Mouse (Mus musculus): ENCODE measurements around the gene Plekhg3.

Gene Plekhg3

GRCm38 (mm10) chr12:76530580-76531139 lies at the start of gene Plekhg3:
Gene Plekhg3 (plus strand): TSS chr12:76530891.
- in situ Hi-C loops (cut with MboI; ENCODE audit: unreplicated experiment in 2 of 2): no loop called here

DNA sequence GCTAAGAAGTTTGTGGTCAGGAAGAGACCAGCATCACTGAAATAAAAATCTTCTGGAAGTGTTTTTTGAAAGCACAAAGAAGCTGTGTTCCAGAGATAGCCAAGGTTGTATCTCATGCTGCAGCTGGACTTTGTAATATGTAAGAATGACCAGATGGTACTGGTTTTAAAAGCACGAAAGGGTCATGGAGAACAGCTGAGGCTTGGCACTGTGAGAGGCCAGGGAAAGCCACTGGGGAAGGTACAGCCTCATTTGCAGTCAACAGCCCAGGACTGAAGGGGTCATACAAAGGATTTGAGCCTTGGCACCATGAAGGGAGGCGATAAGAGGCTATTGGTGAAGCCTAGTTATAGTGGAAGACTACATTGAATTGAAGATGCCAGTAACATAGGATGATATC lies 48.2 kb upstream of the Plekhg3 start:
- in situ Hi-C loops (cut with MboI; ENCODE audit: unreplicated experiment in 2 of 2): loop anchor here (25.0 kb wide), 1 partner anchor 330 kb away; the partner anchor contains the start of gene Rab15 (in 2 of the 2)

DNA sequence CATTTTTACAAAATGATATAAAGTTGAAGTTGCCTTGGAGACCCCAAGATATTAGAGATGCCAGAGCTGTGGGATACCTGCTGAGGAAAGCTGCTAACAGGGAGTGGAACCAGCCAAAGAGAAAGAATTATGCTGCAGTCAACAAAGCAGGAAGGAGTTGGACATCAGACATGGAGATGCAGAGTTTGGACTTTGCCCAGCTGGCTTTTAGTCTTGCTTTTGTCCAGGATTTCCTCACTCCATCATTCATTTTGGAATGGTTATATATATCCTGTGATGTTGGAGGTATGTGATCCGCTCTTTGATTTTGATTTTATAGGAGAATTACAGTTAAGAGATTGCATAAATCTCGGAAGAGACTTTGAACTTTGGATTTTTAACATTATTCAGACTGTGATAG lies 47.7 kb upstream of the Plekhg3 start:
- in situ Hi-C loops (cut with MboI; ENCODE audit: unreplicated experiment in 2 of 2): loop anchor here (25.0 kb wide), 1 partner anchor 329 kb away; the partner anchor contains the start of gene Rab15 (in 2 of the 2)

DNA sequence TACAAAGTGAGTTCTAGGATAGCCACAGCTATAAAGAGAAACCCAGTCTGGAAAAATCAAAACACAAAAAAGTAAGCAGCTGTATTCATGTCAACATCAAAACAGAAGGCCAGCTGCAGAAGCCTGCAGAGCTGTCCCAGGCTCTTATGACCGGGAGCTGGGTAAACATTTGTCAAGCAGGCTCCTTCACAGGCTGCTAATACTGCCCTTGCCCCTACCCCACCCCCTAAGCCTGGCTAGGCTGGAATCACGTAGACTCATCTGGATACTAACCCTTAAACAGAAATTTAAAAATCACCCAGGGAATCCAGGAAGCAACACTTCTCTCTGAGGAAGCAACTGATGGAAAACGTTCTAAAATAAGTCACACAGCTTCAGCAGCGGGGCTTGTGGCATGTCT lies 45.8 kb upstream of the Plekhg3 start:
- in situ Hi-C loops (cut with MboI; ENCODE audit: unreplicated experiment in 2 of 2): loop anchor here (25.0 kb wide), 1 partner anchor 327 kb away; the partner anchor contains the start of gene Rab15 (in 2 of the 2)

- in situ Hi-C loops (cut with MboI; ENCODE audit: unreplicated experiment in 2 of 2): loop anchor here (25.0 kb wide), 1 partner anchor 327 kb away; the partner anchor contains the start of gene Rab15 (in 2 of the 2)
Measured at GRCm38 (mm10) chr12:76485381-76485780, 45.3 kb upstream of the Plekhg3 start.

DNA sequence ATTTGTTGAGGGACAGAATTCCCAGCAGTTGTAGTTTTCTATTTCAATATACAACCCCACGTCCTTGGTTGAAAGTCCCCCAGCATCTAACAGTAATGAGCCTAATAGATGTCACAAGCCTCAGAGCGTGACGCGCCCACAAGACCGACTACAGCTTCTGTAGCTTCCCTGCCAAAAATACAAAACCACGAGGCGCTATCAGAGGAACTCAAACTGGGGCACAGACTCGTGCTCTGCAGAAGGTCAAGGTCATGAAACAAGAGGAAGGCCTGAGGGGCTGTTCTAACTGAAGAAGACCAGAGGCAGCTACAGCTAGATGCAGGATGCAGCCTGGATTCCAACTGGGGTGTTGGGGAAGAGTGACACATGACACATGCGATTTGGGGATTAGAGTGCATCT lies 43.7 kb upstream of the Plekhg3 start:
- in situ Hi-C loops (cut with MboI; ENCODE audit: unreplicated experiment in 2 of 2): loop anchor here (25.0 kb wide), 1 partner anchor 325 kb away; the partner anchor contains the start of gene Rab15 (in 2 of the 2)

GRCm38 (mm10) chr12:76490798-76491197 lies 39.9 kb upstream of the Plekhg3 start:
- in situ Hi-C loops (cut with MboI; ENCODE audit: unreplicated experiment in 2 of 2): loop anchor here (25.0 kb wide), 1 partner anchor 322 kb away; the partner anchor contains the start of gene Rab15 (in 2 of the 2)

- in situ Hi-C loops (cut with MboI; ENCODE audit: unreplicated experiment in 2 of 2): loop anchor here (25.0 kb wide), 1 partner anchor 319 kb away; the partner anchor contains the start of gene Rab15 (in 2 of the 2)
Measured at GRCm38 (mm10) chr12:76493462-76493861, 37.2 kb upstream of the Plekhg3 start.

DNA sequence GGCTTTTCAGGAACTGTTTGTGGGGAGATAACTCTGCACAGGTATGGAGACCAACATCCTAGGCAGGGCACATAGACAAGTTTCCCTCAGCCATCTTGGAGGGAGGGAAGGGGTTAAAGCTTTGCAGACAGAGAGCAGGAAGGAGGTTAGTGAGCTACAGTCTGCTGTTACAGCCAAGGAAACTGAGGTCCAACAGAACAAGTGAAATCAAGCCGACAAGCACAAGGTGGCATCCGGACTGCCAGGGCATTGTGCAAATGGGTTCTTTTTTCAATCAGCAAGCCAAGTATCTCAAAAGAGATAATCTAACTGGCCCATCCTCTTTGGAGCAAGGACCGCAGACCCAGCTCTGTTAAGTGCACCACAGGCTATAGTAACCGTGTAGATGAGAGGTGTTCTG lies 35.3 kb upstream of the Plekhg3 start:
- in situ Hi-C loops (cut with MboI; ENCODE audit: unreplicated experiment in 2 of 2): loop anchor here (5.0 to 25.0 kb wide), 2 partner anchors 97 to 317 kb away; partner anchors contain the start of gene Rab15 (in 2 of the 2)

DNA sequence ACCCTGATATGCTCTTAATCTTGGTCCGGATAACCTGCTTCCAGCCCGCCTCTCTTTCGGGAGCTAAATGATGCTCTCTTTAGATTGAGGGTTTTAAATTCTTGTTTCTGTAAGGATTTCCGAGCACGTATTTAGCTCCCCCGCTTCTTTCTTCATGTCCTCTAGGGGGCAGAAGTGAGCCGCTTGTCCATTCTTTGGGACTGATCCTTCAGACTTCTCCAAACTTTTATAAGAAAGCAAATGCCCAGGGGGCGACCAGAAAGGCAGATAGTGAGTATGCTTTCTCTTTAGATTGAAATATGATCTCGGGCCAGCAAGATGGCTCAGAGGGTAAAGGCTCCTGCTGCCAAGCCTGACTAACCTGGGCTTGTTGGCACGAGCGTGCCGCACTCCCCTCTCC lies 34.4 kb upstream of the Plekhg3 start:
- in situ Hi-C loops (cut with MboI; ENCODE audit: unreplicated experiment in 2 of 2): loop anchor here (5.0 to 25.0 kb wide), 2 partner anchors 96 to 316 kb away; partner anchors contain the start of gene Rab15 (in 2 of the 2)

DNA sequence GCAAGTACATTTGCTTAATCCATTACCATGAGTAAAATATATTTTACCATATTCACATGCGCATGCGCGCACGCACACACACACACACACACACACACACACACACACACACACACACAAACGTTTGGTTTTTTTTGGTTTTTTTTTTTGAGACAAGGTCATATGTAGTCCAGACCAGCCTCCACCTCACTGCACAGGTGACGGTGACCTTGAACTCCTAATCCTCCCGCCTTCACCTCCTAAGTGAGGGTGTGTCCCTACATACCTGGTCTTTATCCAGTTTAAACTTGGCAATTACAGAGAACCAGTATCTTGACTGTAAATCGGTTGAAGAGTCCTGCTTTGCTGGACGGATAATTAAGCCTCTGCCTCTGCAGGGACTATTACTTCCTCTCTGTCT lies 31.4 kb upstream of the Plekhg3 start:
- in situ Hi-C loops (cut with MboI; ENCODE audit: unreplicated experiment in 2 of 2): loop anchor here (5.0 to 25.0 kb wide), 2 partner anchors 93 to 313 kb away; partner anchors contain the start of gene Rab15 (in 2 of the 2)

DNA sequence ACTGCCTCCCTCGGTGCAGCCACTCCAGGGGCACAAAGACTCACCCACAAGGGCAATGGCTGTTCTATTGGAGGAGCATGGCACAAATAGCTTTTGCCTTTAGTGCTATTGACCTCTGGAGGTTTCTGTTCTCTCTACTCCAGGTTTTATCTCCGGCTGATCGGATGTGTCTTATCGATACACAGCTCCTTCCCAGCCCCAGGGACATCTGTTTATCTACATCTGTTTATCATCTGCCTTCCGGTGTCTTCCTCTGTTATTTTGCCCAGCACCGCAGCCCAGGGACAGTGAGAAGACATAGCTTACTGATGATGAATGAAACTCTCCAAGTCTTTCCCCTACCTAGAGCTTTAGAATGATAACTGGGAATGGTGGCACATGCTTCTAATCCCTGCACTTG lies 30.6 kb upstream of the Plekhg3 start:
- in situ Hi-C loops (cut with MboI; ENCODE audit: unreplicated experiment in 2 of 2): no loop called here

DNA sequence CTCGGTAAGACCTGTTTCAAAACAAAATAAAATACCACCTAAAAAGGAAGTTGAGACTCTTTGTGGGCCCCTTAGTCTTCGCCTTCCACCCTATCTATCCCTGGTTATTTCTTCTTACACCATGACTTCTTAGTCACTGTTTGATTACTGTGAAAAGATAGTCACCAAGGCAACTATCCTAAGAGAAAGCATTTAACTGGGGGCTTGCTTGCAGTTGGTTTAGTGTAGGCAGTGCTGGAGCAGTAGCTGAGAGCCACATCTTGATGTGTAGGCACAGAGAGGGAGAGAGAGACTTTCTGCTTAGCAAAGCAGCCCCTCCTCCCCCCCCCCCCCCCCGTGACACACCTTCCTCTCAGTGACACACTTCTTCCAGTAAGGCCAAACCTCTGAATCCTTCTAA lies 29.8 kb upstream of the Plekhg3 start:
- in situ Hi-C loops (cut with MboI; ENCODE audit: unreplicated experiment in 2 of 2): no loop called here

GRCm38 (mm10) chr12:76502981-76503380 lies 27.7 kb upstream of the Plekhg3 start:
- in situ Hi-C loops (cut with MboI; ENCODE audit: unreplicated experiment in 2 of 2): no loop called here

DNA sequence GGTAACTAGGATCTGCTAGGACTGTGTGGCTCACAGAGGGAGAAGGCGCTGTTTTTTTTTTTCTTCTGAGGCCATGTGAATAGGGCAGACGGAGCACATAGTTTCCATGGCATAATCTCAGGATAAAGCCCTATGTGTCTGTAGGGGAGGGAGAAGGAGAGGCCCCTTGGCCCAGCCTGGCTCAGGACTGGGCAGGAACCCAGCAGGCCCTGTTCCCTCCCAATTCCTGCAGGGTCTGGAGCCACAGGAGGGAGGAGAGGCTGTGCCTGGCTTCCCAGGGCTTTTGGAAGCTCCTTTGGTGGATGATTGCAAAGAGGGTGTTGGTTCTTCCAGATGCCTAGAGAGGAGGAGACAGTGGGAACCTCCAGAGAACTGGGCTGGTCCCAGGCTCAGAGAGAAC lies 24.2 kb upstream of the Plekhg3 start:
- in situ Hi-C loops (cut with MboI; ENCODE audit: unreplicated experiment in 2 of 2): no loop called here

- in situ Hi-C loops (cut with MboI; ENCODE audit: unreplicated experiment in 2 of 2): no loop called here
Measured at GRCm38 (mm10) chr12:76507791-76508190, 22.9 kb upstream of the Plekhg3 start.

GRCm38 (mm10) chr12:76508909-76509440 lies 21.7 kb upstream of the Plekhg3 start:
- in situ Hi-C loops (cut with MboI; ENCODE audit: unreplicated experiment in 2 of 2): no loop called here

- in situ Hi-C loops (cut with MboI; ENCODE audit: unreplicated experiment in 2 of 2): no loop called here
Measured at GRCm38 (mm10) chr12:76512731-76513130, 18.0 kb upstream of the Plekhg3 start.

DNA sequence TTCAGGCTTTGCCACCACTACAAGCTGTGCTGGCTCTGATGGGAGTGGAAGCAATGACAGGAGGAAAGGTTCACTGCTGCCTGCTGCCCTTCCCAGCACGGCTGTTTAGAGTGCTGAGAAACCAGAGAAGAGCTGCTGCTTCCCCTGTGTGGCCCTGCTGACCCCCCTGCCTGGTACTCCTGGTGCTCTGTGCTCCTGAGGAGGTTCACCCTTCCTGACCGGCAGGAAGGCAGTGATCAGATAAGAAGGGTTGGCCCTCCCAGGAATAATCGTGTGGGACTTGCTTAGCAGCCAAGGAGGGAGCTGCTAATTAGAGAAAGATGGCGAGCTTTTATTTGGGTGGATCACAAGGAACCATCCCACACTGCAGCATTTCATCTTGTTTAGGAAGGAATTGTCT lies 15.8 kb upstream of the Plekhg3 start:
- in situ Hi-C loops (cut with MboI; ENCODE audit: unreplicated experiment in 2 of 2): no loop called here

DNA sequence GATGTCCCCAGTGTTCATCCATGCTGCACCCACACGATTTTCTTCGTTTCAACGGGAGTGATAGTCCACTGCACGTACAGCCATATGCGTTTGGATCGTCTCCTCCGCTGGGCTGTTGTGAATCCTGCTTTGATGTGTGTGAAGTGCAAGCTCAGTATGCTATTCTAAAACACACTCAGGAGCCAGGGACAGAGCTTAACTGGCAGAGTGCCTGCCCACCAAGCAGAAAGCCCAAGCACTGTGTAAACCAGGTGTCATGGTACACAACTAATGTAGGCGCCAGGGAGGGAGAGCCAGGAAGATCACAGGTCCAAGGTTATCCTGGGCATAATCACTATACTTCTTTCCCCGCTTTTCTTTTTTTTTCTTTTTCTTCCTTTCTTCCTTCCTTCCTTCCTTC lies 12.7 kb upstream of the Plekhg3 start:
- in situ Hi-C loops (cut with MboI; ENCODE audit: unreplicated experiment in 2 of 2): no loop called here

DNA sequence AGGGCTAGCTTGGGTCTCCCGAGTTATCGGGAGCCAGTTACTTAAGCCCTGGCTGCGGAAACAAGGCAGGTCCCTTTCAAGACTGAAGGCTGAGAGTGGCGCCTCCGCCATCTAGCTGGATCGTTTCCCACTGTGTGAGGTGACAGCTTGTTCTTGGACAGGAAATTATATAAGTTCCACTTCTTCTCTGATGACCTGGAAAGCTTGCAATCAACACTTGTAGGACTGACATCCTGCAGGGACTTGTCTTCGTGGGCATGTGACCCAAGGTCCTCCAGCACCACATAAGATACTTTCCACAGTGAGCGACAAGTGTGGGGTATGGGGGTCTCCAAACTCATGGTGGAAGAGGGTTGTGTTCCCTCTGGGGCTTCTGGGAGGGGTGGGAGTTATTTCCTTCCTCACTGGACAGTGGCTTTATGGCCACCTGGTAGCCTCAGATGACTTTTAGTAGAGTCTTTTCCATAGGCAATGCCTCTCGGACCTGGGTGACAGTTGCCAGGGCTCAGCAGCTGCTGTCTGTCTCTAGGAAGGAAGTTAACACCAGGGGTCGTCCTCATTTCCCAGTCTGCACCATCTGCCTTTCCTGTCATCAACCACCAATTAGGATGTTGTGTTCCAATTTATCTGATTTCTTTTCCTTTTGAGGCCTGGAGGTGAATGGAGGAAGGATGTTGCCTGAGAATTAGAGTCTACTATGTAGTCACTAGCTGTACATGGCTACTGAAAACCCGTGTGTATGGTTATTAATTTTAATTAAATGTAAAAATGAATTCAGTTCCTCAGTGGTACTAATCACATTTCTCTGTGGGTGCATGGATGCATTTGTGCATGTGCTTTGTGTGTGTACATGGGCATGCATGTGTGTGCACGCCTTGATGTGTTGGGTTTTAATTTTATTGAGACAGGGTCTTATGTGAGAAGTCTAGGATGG lies 11.5 kb upstream of the Plekhg3 start:
- in situ Hi-C loops (cut with MboI; ENCODE audit: unreplicated experiment in 2 of 2): no loop called here

Measured in v-Abl transformed pro-B cells (cell line).